Mouse (Mus musculus) neural tube, embryonic 14.5 days (tissue): Measurements from ENCODE around the gene Dock10. TPM values are rescaled to one million over a fixed set of nuclear protein-coding genes. Genes with fewer than 3 reads are reported as not detected.

Experiments
- ATAC-seq: fragments of 200-750 bp; cut with Nextera tagmentation; 2 replicates; pipeline ENCODE4 v1.8.0; 2017; ENCODE audit warnings: low read depth, mild to moderate bottlenecking, moderate TSS enrichment, moderate library complexity
- H3K27ac ChIP-seq: fragments of 300-500 bp; sonication (generic); 2 replicates; pipeline ENCODE4 v1.5.1; 2014; ENCODE audit warnings: low read depth, mild to moderate bottlenecking, control low read depth, low read length, moderate library complexity, mixed read lengths
- H3K27me3 ChIP-seq: fragments of 300-500 bp; sonication (generic); 2 replicates; pipeline ENCODE4 v1.6.1; 2014; ENCODE audit warnings: low read length; ENCODE audit not compliant: control insufficient read depth, insufficient read depth
- H3K36me3 ChIP-seq: fragments of 300-500 bp; sonication (generic); 2 replicates; pipeline ENCODE4 v1.6.1; 2014; ENCODE audit warnings: low read length, mixed read lengths; ENCODE audit not compliant: control insufficient read depth, insufficient read depth
- H3K4me1 ChIP-seq: fragments of 300-500 bp; sonication (generic); 2 replicates; pipeline ENCODE4 v1.6.1; 2014; ENCODE audit warnings: low read length; ENCODE audit not compliant: control insufficient read depth, insufficient read depth
- H3K4me2 ChIP-seq: fragments of 300-500 bp; sonication (generic); 2 replicates; pipeline ENCODE4 v1.6.1; 2014; ENCODE audit warnings: mild to moderate bottlenecking, low read depth, low read length, control low read depth
- H3K4me3 ChIP-seq: fragments of 300-500 bp; sonication (generic); 2 replicates; pipeline ENCODE4 v1.5.1; 2014; ENCODE audit warnings: low read depth, low read length, control low read depth, mixed read lengths
- H3K9ac ChIP-seq: fragments of 300-500 bp; sonication (generic); replicated peaks from 2 replicates; pipeline ENCODE4 v1.6.1; 2014; ENCODE audit warnings: low read depth, mild to moderate bottlenecking, control low read depth, low read length, mixed read lengths
- H3K9me3 ChIP-seq: fragments of 300-500 bp; sonication (generic); 2 replicates; pipeline ENCODE4 v1.6.1; 2016; ENCODE audit warnings: low read length; ENCODE audit not compliant: control insufficient read depth
- WGBS: fragments of 180-500 bp; shearing (Covaris S2); extraction: QIAGEN DNeasy Blood & Tissue Kit; methylation state at CpG from one replicate; pipeline ENCODE4 v1.1.7; 2014; 5-methylcytosine and 5-hydroxymethylcytosine counted together
- polyA plus RNA-seq: library from polyadenylated mRNA; unstranded; fragments of >200 nt; fragmentation: Nextera tagmentation; extraction: Ambion mirVana; gene quantifications from 2 replicates; pipeline ENCODE4 v1.2.1, GENCODE M21; 2014

Gene Dock10
- polyA plus RNA-seq, 1 experiment from 2014 or later: 8.3 TPM

GRCm38 (mm10) chr1:80737812-80738391, 20.4 kb downstream of the Dock10 start:
- no peak overlapping the region for H3K4me2 ChIP-seq
- WGBS: 74% methylated on average over 5 of the region's 5 CpGs

GRCm38 (mm10) chr1:80730582-80730981, 27.7 kb downstream of the Dock10 start:
- ATAC-seq: no peak

More at GRCm38 (mm10) chr1:80737812-80738391, 20.4 kb downstream of the Dock10 start:
- H3K9ac ChIP-seq: no peak overlapping the region
- no peaks in the 10 kb centered on the region for H3K36me3 ChIP-seq
- ATAC-seq: no peak
- H3K9me3 ChIP-seq: no peaks in the 10 kb centered on the region
- no peaks in the 10 kb centered on the region for H3K4me1 ChIP-seq
- H3K27ac ChIP-seq: no peak overlapping the region
- H3K4me3 ChIP-seq: no peak overlapping the region
- no peaks in the 10 kb centered on the region for H3K27me3 ChIP-seq

GRCm38 (mm10) chr1:80730174-80730573, 28.2 kb downstream of the Dock10 start:
- no peaks in the 10 kb centered on the region for H3K4me1 ChIP-seq
- no peak for ATAC-seq
- no peak overlapping the region for H3K9ac ChIP-seq
- no peaks in the 10 kb centered on the region for H3K27me3 ChIP-seq
- H3K36me3 ChIP-seq: no peaks in the 10 kb centered on the region
- WGBS: 91% methylated on average over 4 of the region's 4 CpGs
- no peak overlapping the region for H3K4me3 ChIP-seq
- H3K27ac ChIP-seq: no peak overlapping the region
- H3K4me2 ChIP-seq: no peak overlapping the region
- H3K9me3 ChIP-seq: no peaks in the 10 kb centered on the region

More at GRCm38 (mm10) chr1:80730582-80730981, 27.7 kb downstream of the Dock10 start:
- Histone ChIP-seq H3K27me3 (no peaks in the 10 kb centered on the region), H3K27ac (no peak overlapping the region), H3K4me3 (no peak overlapping the region), H3K9ac (no peak overlapping the region), H3K4me1 (no peaks in the 10 kb centered on the region), H3K9me3 (no peaks in the 10 kb centered on the region), H3K4me2 (no peak overlapping the region), H3K36me3 (no peaks in the 10 kb centered on the region)
- 83% methylated on average over 5 of the region's 5 CpGs for WGBS

- H3K4me1 ChIP-seq: no peaks in the 10 kb centered on the region
- no peak overlapping the region for H3K27ac ChIP-seq
- H3K27me3 ChIP-seq: no peaks in the 10 kb centered on the region
- 51% methylated on average over 1 of the region's 1 CpGs for WGBS
- H3K36me3 ChIP-seq: no peaks in the 10 kb centered on the region
- no peak for ATAC-seq
- no peaks in the 10 kb centered on the region for H3K9me3 ChIP-seq
- H3K9ac ChIP-seq: no peak overlapping the region
- H3K4me2 ChIP-seq: no peak overlapping the region
- H3K4me3 ChIP-seq: no peak overlapping the region
Measured at GRCm38 (mm10) chr1:80728183-80728582, 30.1 kb downstream of the Dock10 start.

GRCm38 (mm10) chr1:80727403-80727802, 30.9 kb downstream of the Dock10 start:
- H3K4me3 ChIP-seq: no peak overlapping the region
- H3K9ac ChIP-seq: no peak overlapping the region
- H3K27me3 ChIP-seq: no peaks in the 10 kb centered on the region
- no peak overlapping the region for H3K27ac ChIP-seq
- no peak overlapping the region for H3K4me2 ChIP-seq
- WGBS: 79% methylated on average over 4 of the region's 4 CpGs
- no peaks in the 10 kb centered on the region for H3K4me1 ChIP-seq
- ATAC-seq: no peak
- H3K36me3 ChIP-seq: no peaks in the 10 kb centered on the region
- H3K9me3 ChIP-seq: no peaks in the 10 kb centered on the region

- no peaks in the 10 kb centered on the region for H3K36me3 ChIP-seq
- H3K4me3 ChIP-seq: no peak overlapping the region
- no peaks in the 10 kb centered on the region for H3K9me3 ChIP-seq
- H3K27me3 ChIP-seq: no peaks in the 10 kb centered on the region
- no peak overlapping the region for H3K27ac ChIP-seq
- no peaks in the 10 kb centered on the region for H3K4me1 ChIP-seq
- no peak overlapping the region for H3K9ac ChIP-seq
- WGBS: 37% methylated on average over 4 of the region's 4 CpGs
- H3K4me2 ChIP-seq: no peak overlapping the region
- no peak for ATAC-seq
Measured at GRCm38 (mm10) chr1:80722647-80723046, 35.7 kb downstream of the Dock10 start.

GRCm38 (mm10) chr1:80722001-80722400, 36.3 kb downstream of the Dock10 start:
- H3K27ac ChIP-seq: no peak overlapping the region
- H3K27me3 ChIP-seq: no peaks in the 10 kb centered on the region
- H3K9ac ChIP-seq: no peak overlapping the region
- H3K4me1 ChIP-seq: no peaks in the 10 kb centered on the region
- H3K9me3 ChIP-seq: no peaks in the 10 kb centered on the region
- no peak for ATAC-seq
- no peak overlapping the region for H3K4me2 ChIP-seq
- WGBS: 88% methylated on average over 1 of the region's 1 CpGs
- no peaks in the 10 kb centered on the region for H3K36me3 ChIP-seq
- H3K4me3 ChIP-seq: no peak overlapping the region

- Histone ChIP-seq H3K36me3 (no peaks in the 10 kb centered on the region), H3K9ac (no peak overlapping the region), H3K27ac (no peak overlapping the region), H3K4me2 (no peak overlapping the region), H3K4me3 (no peak overlapping the region), H3K27me3 (no peaks in the 10 kb centered on the region), H3K4me1 (no peaks in the 10 kb centered on the region), H3K9me3 (no peaks in the 10 kb centered on the region)
- no peak for ATAC-seq
- 69% methylated on average over 2 of the region's 2 CpGs for WGBS
Measured at GRCm38 (mm10) chr1:80721181-80721580, 37.1 kb downstream of the Dock10 start.

- Histone ChIP-seq H3K4me1 (no peaks in the 10 kb centered on the region), H3K9ac (no peak overlapping the region), H3K4me3 (no peak overlapping the region), H3K9me3 (no peaks in the 10 kb centered on the region), H3K27me3 (no peaks in the 10 kb centered on the region), H3K36me3 (no peaks in the 10 kb centered on the region), H3K27ac (no peak overlapping the region), H3K4me2 (no peak overlapping the region)
- no peak for ATAC-seq
Measured at GRCm38 (mm10) chr1:80720146-80720545, 38.2 kb downstream of the Dock10 start.
